Mouse (Mus musculus) stomach, postnatal 0 days (tissue): ENCODE results near the gene Usp2. TPM values are rescaled to one million over a fixed set of nuclear protein-coding genes. Genes with fewer than 3 reads are reported as not detected.

Source experiments
- ATAC-seq: fragments of 200-750 bp; cut with Nextera tagmentation; 2 replicates; pipeline ENCODE4 v1.8.0; 2017; ENCODE audit not compliant: low FRiP score, low TSS enrichment
- DNase-seq: peaks from one replicate; pipeline ENCODE4 v3.0.0-alpha.2; 2016; ENCODE audit warnings: low spot score
- H3K27ac ChIP-seq: fragments of 300-500 bp; sonication (generic); replicated peaks from 2 replicates; pipeline ENCODE4 v1.5.1; 2014; ENCODE audit warnings: mild to moderate bottlenecking, control low read depth
- H3K27me3 ChIP-seq: fragments of 300-500 bp; sonication (generic); 2 replicates; pipeline ENCODE4 v1.6.1; 2014; ENCODE audit warnings: low read length; ENCODE audit not compliant: control insufficient read depth, insufficient read depth
- H3K36me3 ChIP-seq: fragments of 300-500 bp; sonication (generic); 2 replicates; pipeline ENCODE4 v1.6.1; 2014; ENCODE audit warnings: low read length, mixed read lengths; ENCODE audit not compliant: control insufficient read depth, insufficient read depth
- H3K4me1 ChIP-seq: fragments of 300-500 bp; sonication (generic); replicated peaks from 2 replicates; pipeline ENCODE4 v1.6.1; 2014; ENCODE audit warnings: antibody characterized with exemption; ENCODE audit not compliant: control insufficient read depth, insufficient read depth
- H3K4me2 ChIP-seq: fragments of 300-500 bp; sonication (generic); replicated peaks from 2 replicates; pipeline ENCODE4 v1.6.1; 2014; ENCODE audit warnings: low read depth, mild to moderate bottlenecking, control low read depth, moderate library complexity
- H3K4me3 ChIP-seq: fragments of 300-500 bp; sonication (generic); 2 replicates; pipeline ENCODE4 v1.5.1; 2014; ENCODE audit warnings: low read depth, low read length, control low read depth
- H3K9ac ChIP-seq: fragments of 300-500 bp; sonication (generic); 2 replicates; pipeline ENCODE4 v1.6.1; 2014; ENCODE audit warnings: mild to moderate bottlenecking, low read length, control low read depth, mixed read lengths
- H3K9me3 ChIP-seq: fragments of 300-500 bp; sonication (generic); 2 replicates; pipeline ENCODE4 v1.6.1; 2016; ENCODE audit warnings: low read length; ENCODE audit not compliant: control insufficient read depth
- CTCF ChIP-seq: IDR thresholded peaks from 2 replicates; pipeline ENCODE4 v1.5.1; 2016; ENCODE audit warnings: antibody characterized with exemption, low read depth, mild to moderate bottlenecking, moderate library complexity
- EP300 ChIP-seq: optimal IDR thresholded peaks from 2 replicates; pipeline ENCODE3; 2016; ENCODE audit warnings: antibody characterized with exemption
- WGBS: fragments of 180-500 bp; shearing (Covaris S2); extraction: QIAGEN DNeasy Blood & Tissue Kit; methylation state at CpG from one replicate; pipeline ENCODE4 v1.1.7; 2014; 5-methylcytosine and 5-hydroxymethylcytosine counted together
- polyA plus RNA-seq: library from polyadenylated mRNA; unstranded; fragments of >200 nt; fragmentation: Nextera tagmentation; extraction: Ambion mirVana; gene quantifications from 2 replicates; pipeline ENCODE4 v1.2.1, GENCODE M21; 2015

Gene Usp2
- polyA plus RNA-seq, 1 experiment from 2014 or later: 11.6 TPM

- WGBS: 2% methylated on average over 48 of the region's 49 CpGs
- peak overlapping the region; percentile 65 for H3K4me3 ChIP-seq
- DNase-seq: peak; percentile 70
These were observed 68.3 kb downstream of the Usp2 start for GRCm38 (mm10) chr9:44134851-44135730.

GRCm38 (mm10) chr9:44135731-44136411, 69.0 kb downstream of the Usp2 start:
- 38% methylated on average over 7 of the region's 7 CpGs for WGBS
- H3K4me3 ChIP-seq: peak overlapping the region; percentile 65
- H3K9me3 ChIP-seq: no peaks in the 10 kb centered on the region
- H3K27ac ChIP-seq: peak overlapping the region; percentile 91
- peak overlapping the region; percentile 75 for H3K9ac ChIP-seq
- H3K4me2 ChIP-seq: peak overlapping the region; percentile 66
- no peaks in the 10 kb centered on the region for H3K27me3 ChIP-seq
- 0 out of 2 replicates have a peak, but pooled peaks cover 4% of the 10 kb centered on the region for H3K4me1 ChIP-seq
- H3K36me3 ChIP-seq: peaks cover 2% of the 10 kb centered on the region; the same call in 1 of the 2 replicates
- DNase-seq (no peak), ATAC-seq (peak; percentile 23; the same call in 1 of the 2 replicates)
- TF ChIP-seq CTCF (no peak), EP300 (no peak)

More at GRCm38 (mm10) chr9:44134851-44135730, 68.3 kb downstream of the Usp2 start:
- Histone ChIP-seq H3K27ac (peak overlapping the region; percentile 91), H3K9ac (peak overlapping the region; percentile 75), H3K9me3 (no peaks in the 10 kb centered on the region), H3K4me2 (peak overlapping the region; percentile 66), H3K4me1 (peaks cover 10% of the 10 kb centered on the region), H3K36me3 (peaks cover 1% of the 10 kb centered on the region; the same call in 1 of the 2 replicates), H3K27me3 (no peaks in the 10 kb centered on the region)
- 0 out of 2 replicates have a peak, but pooled peaks have one; percentile 12 for ATAC-seq
- no peak for TF ChIP-seq CTCF

DNA sequence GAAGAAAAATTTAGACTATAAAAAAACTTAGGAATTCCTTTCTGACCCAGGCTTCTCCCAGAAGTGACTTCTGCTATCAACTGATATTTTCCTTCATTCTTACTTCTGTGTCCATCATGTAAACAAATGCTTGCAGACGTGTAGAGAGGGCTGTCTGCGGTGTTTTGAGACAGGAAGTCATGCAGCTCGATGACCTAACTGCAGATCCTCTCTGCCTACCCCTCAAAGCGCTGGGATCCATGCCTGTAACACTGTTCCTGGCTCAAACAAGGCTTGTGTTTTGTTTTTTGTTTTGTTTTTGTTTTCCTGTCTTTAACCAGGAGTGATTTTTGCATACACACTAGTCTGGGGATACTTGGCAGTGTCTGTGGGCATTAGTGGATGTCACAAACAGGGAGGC, 71.0 kb downstream of the Usp2 start:
- Histone ChIP-seq H3K36me3 (peaks cover 2% of the 10 kb centered on the region; the same call in 1 of the 2 replicates), H3K4me2 (no peak overlapping the region), H3K27ac (no peak overlapping the region), H3K4me1 (peaks cover 4% of the 10 kb centered on the region; the same call in 1 of the 2 replicates), H3K4me3 (no peak overlapping the region), H3K9ac (no peak overlapping the region), H3K27me3 (no peaks in the 10 kb centered on the region), H3K9me3 (no peaks in the 10 kb centered on the region)
- ATAC-seq (no peak), DNase-seq (no peak)
- no peak for TF ChIP-seq CTCF
- TF ChIP-seq EP300: no peak
- WGBS: 56% methylated on average over 4 of the region's 4 CpGs

GRCm38 (mm10) chr9:44141951-44142350, 75.1 kb downstream of the Usp2 start:
- no peak overlapping the region for H3K4me3 ChIP-seq
- H3K4me2 ChIP-seq: no peak overlapping the region
- H3K9ac ChIP-seq: no peak overlapping the region
- no peaks in the 10 kb centered on the region; the same call in 1 of the 2 replicates for H3K4me1 ChIP-seq
- no peak for DNase-seq
- no peaks in the 10 kb centered on the region for H3K9me3 ChIP-seq
- WGBS: 71% methylated on average over 5 of the region's 5 CpGs
- H3K36me3 ChIP-seq: 0 out of 2 replicates have a peak, but pooled peaks cover 2% of the 10 kb centered on the region
- no peak for ATAC-seq
- H3K27ac ChIP-seq: 0 out of 2 replicates have a peak overlapping the region, but pooled peaks have one; percentile 0
- H3K27me3 ChIP-seq: no peaks in the 10 kb centered on the region
- TF ChIP-seq CTCF (no peak), EP300 (no peak)

DNA sequence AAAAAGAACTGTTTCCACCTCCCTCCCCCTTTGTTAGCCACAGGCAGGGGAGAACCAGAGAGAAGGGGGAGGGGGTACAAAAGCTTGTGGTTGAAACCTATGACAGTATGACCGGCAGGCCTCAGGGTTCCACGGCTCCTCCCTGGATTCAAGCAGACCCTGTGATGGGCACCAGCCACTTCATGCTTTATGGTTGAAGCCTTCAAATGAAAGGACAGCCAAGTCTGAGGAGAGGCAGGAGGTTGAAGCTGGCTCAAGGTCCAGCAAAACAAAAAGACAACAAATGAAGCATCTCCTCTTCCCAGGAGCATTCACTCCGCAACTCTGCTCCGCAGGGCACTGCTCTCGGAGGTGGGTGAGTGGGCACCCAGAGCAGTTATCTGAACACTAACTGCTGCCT, 76.6 kb downstream of the Usp2 start:
- Histone ChIP-seq H3K27me3 (no peaks in the 10 kb centered on the region), H3K4me3 (no peak overlapping the region), H3K36me3 (0 out of 2 replicates have a peak, but pooled peaks cover 2% of the 10 kb centered on the region), H3K9me3 (no peaks in the 10 kb centered on the region), H3K4me1 (no peaks in the 10 kb centered on the region; the same call in 1 of the 2 replicates), H3K27ac (peak overlapping the region; percentile 61; the same call in 1 of the 2 replicates), H3K9ac (no peak overlapping the region), H3K4me2 (no peak overlapping the region)
- DNase-seq (no peak), ATAC-seq (no peak)
- no peak for TF ChIP-seq CTCF
- no peak for TF ChIP-seq EP300
- 69% methylated on average over 5 of the region's 5 CpGs for WGBS
